Mouse (Mus musculus) limb, embryonic 13.5 days (tissue): ENCODE measurements around the gene Uqcc1. TPM values are rescaled to one million over a fixed set of nuclear protein-coding genes. Genes with fewer than 3 reads are reported as not detected.

Experiments
- ATAC-seq: fragments of 200-750 bp; cut with Nextera tagmentation; 2 replicates; pipeline ENCODE4 v1.8.0; 2017; ENCODE audit warnings: low read depth, moderate number of reproducible peaks, moderate TSS enrichment; ENCODE audit not compliant: low FRiP score
- H3K27ac ChIP-seq: fragments of 300-500 bp; sonication (generic); 2 replicates; pipeline ENCODE4 v1.5.1; 2015; ENCODE audit warnings: inconsistent platforms, mild to moderate bottlenecking, moderate library complexity
- H3K27me3 ChIP-seq: fragments of 300-500 bp; sonication (generic); 2 replicates; pipeline ENCODE4 v1.6.1; 2015; ENCODE audit warnings: mild to moderate bottlenecking, inconsistent platforms
- H3K36me3 ChIP-seq: fragments of 300-500 bp; sonication (generic); 2 replicates; pipeline ENCODE4 v1.6.1; 2015; ENCODE audit warnings: inconsistent platforms, mild to moderate bottlenecking, moderate library complexity
- H3K4me1 ChIP-seq: fragments of 300-500 bp; sonication (generic); 2 replicates; pipeline ENCODE4 v1.6.1; 2015; ENCODE audit warnings: inconsistent platforms
- H3K4me2 ChIP-seq: fragments of 300-500 bp; sonication (generic); replicated peaks from 2 replicates; pipeline ENCODE4 v1.6.1; 2015; ENCODE audit warnings: inconsistent platforms, mild to moderate bottlenecking, moderate library complexity
- H3K4me3 ChIP-seq: fragments of 300-500 bp; sonication (generic); 2 replicates; pipeline ENCODE4 v1.5.1; 2015; ENCODE audit warnings: moderate library complexity, mild to moderate bottlenecking, inconsistent platforms
- H3K9ac ChIP-seq: fragments of 300-500 bp; sonication (generic); 2 replicates; pipeline ENCODE4 v1.6.1; 2015; ENCODE audit warnings: mild to moderate bottlenecking, inconsistent platforms
- H3K9me3 ChIP-seq: fragments of 300-500 bp; sonication (generic); 2 replicates; pipeline ENCODE4 v1.6.1; 2016; ENCODE audit warnings: inconsistent platforms
- WGBS: fragments of 180-500 bp; shearing (Covaris S2); methylation state at CpG from one replicate; pipeline ENCODE4 v1.1.7; 2015; 5-methylcytosine and 5-hydroxymethylcytosine counted together
- polyA plus RNA-seq: library from polyadenylated mRNA; unstranded; fragments of >200 nt; fragmentation: Nextera tagmentation; extraction: Ambion mirVana; gene quantifications from 2 replicates; pipeline ENCODE4 v1.2.1, GENCODE M21; 2015

Uqcc1 gene
- polyA plus RNA-seq, 1 experiment from 2014 or later, result 66.9 TPM

DNA sequence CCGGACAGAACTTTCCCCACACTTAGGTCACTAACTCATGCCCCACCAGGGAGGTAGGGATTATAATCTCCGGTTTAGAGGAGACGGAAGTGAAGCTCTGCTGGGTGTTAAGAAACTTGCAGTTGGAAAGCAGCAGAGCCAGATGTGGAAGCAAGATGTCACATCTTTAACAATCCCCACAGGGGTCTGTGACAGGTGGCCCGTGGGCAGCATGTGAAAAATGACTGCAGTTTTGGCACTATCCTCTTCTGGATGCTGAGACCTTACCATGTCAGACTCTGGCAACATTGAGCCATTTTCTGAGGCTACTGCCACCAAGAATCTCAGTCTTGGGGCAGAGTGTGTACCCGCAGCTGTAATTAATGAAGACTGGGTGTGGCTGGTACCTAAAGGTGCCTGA, 126.1 kb downstream of the Uqcc1 start:
- WGBS, result 65% methylated on average over 5 of the region's 5 CpGs
- no peaks in the 10 kb centered on the region for H3K4me1 ChIP-seq
- H3K9ac ChIP-seq, result no peak overlapping the region
- H3K4me2 ChIP-seq, result no peak overlapping the region
- H3K27me3 ChIP-seq, result no peaks in the 10 kb centered on the region
- H3K27ac ChIP-seq, result no peak overlapping the region
- no peak overlapping the region for H3K4me3 ChIP-seq
- H3K36me3 ChIP-seq, result no peaks in the 10 kb centered on the region
- ATAC-seq, result no peak
- no peaks in the 10 kb centered on the region for H3K9me3 ChIP-seq

DNA sequence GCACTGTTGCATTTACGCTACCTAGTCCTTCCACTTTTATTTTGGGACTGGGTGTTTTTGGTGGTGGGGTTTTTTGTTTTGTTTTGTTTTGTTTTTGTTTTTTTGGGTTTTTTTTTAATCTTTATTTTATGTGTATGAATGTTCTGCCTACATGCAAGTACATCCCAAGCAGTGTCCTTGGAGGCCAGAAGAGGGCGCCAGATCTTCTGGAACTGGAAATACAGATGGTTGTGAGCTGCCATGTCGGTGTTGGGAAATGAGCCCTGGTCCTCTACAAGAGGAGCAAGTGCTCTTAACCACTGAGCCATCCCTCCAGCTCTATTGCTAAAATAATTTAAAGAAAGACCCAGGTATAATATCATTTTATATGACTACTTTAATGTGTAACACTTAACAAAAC, 127.3 kb downstream of the Uqcc1 start:
- Histone ChIP-seq H3K9me3 (no peaks in the 10 kb centered on the region), H3K27ac (no peak overlapping the region), H3K4me1 (no peaks in the 10 kb centered on the region), H3K4me3 (no peak overlapping the region), H3K36me3 (no peaks in the 10 kb centered on the region), H3K4me2 (no peak overlapping the region), H3K27me3 (no peaks in the 10 kb centered on the region), H3K9ac (no peak overlapping the region)
- WGBS, result 57% methylated on average over 3 of the region's 3 CpGs
- ATAC-seq, result no peak

- ATAC-seq, result no peak
- Histone ChIP-seq H3K36me3 (no peaks in the 10 kb centered on the region), H3K9me3 (no peaks in the 10 kb centered on the region), H3K9ac (no peak overlapping the region), H3K4me3 (no peak overlapping the region), H3K27ac (no peak overlapping the region), H3K4me2 (no peak overlapping the region), H3K4me1 (no peaks in the 10 kb centered on the region), H3K27me3 (no peaks in the 10 kb centered on the region)
- 58% methylated on average over 3 of the region's 3 CpGs for WGBS
Observed at GRCm38 (mm10) chr2:155798613-155799012, 131.5 kb downstream of the Uqcc1 start.

Other genes starting within 250 kb of the Uqcc1 start
- gene Trpc4ap, start 237.9 kb downstream of the Uqcc1 start, polyA plus RNA-seq, result 150 and 160 TPM in 2 replicates
- gene Edem2, start 200.8 kb downstream of the Uqcc1 start, polyA plus RNA-seq, result 27.3 and 28.2 TPM in 2 replicates
- not detected in 2 replicates for gene Gm17581, start 194.4 kb downstream of the Uqcc1 start, polyA plus RNA-seq
- 5.7 and 5.8 TPM in 2 replicates for gene Procr, start 179.2 kb downstream of the Uqcc1 start, polyA plus RNA-seq
- gene Mmp24, start 155.0 kb downstream of the Uqcc1 start, polyA plus RNA-seq, result 0.05 and 0.20 TPM in 2 replicates
- 16.2 and 18.1 TPM in 2 replicates for gene BC029722, start 110.9 kb downstream of the Uqcc1 start, polyA plus RNA-seq
- gene Eif6, start 103.4 kb downstream of the Uqcc1 start, polyA plus RNA-seq, result 188 and 192 TPM in 2 replicates
- gene Fam83c, start 95.5 kb downstream of the Uqcc1 start, polyA plus RNA-seq, result 0.42 and 0.47 TPM in 2 replicates
- 0.60 and 1.2 TPM in 2 replicates for gene Gm15557, start 10.4 kb upstream of the Uqcc1 start, polyA plus RNA-seq
- gene Gdf5, start 15.1 kb upstream of the Uqcc1 start, polyA plus RNA-seq, result 101 and 107 TPM in 2 replicates
- gene Cep250, start 26.1 kb upstream of the Uqcc1 start, polyA plus RNA-seq, result 32.1 and 32.2 TPM in 2 replicates
- gene 6430550D23Rik, start 77.7 kb upstream of the Uqcc1 start, polyA plus RNA-seq, result 1.5 and 1.9 TPM in 2 replicates
- gene Ergic3, start 77.7 kb upstream of the Uqcc1 start, polyA plus RNA-seq, result 228 and 246 TPM in 2 replicates
- not detected in 2 replicates for gene Fer1l4, start 122.6 kb upstream of the Uqcc1 start, polyA plus RNA-seq
- 3.9 and 4.3 TPM in 2 replicates for gene Spag4, start 134.9 kb upstream of the Uqcc1 start, polyA plus RNA-seq
- gene Cpne1, start 181.7 kb upstream of the Uqcc1 start, polyA plus RNA-seq, result 62.5 and 64.4 TPM in 2 replicates
- 28.8 and 36.8 TPM in 2 replicates for gene Rbm12, start 181.7 kb upstream of the Uqcc1 start, polyA plus RNA-seq
- gene Gm28036, start 196.8 kb upstream of the Uqcc1 start, polyA plus RNA-seq, result 15.4 and 20.3 TPM in 2 replicates
- 382 and 393 TPM in 2 replicates for gene Romo1, start 213.7 kb upstream of the Uqcc1 start, polyA plus RNA-seq
- gene Nfs1, start 213.9 kb upstream of the Uqcc1 start, polyA plus RNA-seq, result 36.1 and 36.6 TPM in 2 replicates
- 818 and 841 TPM in 2 replicates for gene Rbm39, start 249.9 kb upstream of the Uqcc1 start, polyA plus RNA-seq